In the genomic region with DNA sequence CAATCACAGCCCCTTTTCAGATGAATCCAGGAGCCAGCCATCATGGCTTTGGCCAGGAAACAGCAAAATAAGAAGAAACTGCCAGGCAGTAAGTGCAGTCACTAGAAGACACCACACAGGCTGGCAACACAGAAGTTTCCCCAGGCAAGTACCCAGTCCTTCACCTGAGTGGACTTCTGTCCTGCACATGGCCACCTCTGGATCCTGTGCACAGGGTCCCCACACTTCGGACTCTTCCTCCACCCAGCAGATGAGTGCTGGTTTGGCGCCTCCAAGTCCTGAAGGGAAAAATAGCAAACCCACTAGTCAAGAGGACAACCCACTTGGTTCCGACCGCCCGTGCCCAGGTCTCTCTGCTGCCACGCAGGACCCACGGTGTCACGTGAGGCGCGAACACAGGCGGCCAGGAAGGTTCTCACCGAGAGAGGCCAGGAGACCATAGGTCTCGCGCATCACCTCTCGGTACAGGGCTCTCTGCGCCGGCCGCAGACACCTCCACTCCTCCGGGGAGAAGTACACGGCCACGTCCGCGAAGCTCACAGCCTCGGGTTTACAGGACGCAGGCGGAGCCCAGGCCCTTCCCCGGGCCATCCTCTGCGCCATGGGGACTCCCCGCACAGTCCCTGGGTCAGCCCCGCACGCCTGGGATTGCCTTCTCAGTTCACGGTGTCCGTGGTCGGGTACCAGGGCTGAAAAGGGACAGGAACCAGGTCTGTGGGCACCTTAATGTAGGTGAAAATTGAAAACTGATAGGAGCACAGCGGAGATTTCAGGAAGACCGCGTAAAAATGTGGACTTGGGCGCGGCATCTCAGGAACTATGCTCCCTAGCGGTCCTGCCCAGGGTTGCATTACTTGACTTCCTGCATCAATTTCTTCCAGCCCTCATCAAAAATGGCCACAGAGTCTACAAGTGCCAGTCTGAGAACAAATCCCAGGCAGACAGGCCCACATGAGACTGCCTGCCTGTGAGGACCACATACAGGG, we compare ENCODE assay signal across 8 mouse cellular contexts. TPM values are rescaled to one million over a fixed set of nuclear protein-coding genes. Genes with fewer than 3 reads are reported as not detected.
DNase-seq lines count a peak whose midpoint lies in the region; ATAC-seq lines count a peak whose summit lies in the region.
"Not testable (repeated sequence)": the region's sequence is repeated elsewhere in the genome, so short reads cannot be mapped to it uniquely, and the experiment has no call there.

A gene (minus strand): TSS at position 821 of the 986 bp plus-strand sequence.

- ATAC-seq in hindbrain, embryonic 11.5 days (ENCODE audit: low FRiP score) = peak; percentile 90

- peak within 1 kb of the TSS; percentile 80 for H3K9ac ChIP-seq in hindbrain, embryonic 11.5 days (ENCODE audit: low read depth, low read length)

- not testable (repeated sequence) for H3K36me3 ChIP-seq in hindbrain, embryonic 11.5 days (ENCODE audit: control insufficient read depth, insufficient read depth, low read length)

- DNase-seq in MN1 (ENCODE audit: low spot score) = peak; percentile 89
- DNase-seq in cerebellum, adult 9-11 months = peak; percentile 91
- peak; percentile 67 to 92 for DNase-seq in frontal cortex, adult 2 months (ENCODE audit: extremely low spot score in 1 of 2, low spot score in 1 of 2)
- peak; percentile 88 for DNase-seq in hindbrain, embryonic 11.5 days (ENCODE audit: low spot score)
- peak; percentile 87 to 90 for DNase-seq in layer of hippocampus, postnatal 10 days (ENCODE audit: low spot score in 2 of 2)
- peak; percentile 95 for DNase-seq in lung, postnatal 10 days
- DNase-seq in ovary, postnatal 36 days (ENCODE audit: low spot score) = peak; percentile 78
- DNase-seq in thymus, postnatal 25 days = peak; percentile 89

- WGBS in hindbrain, embryonic 11.5 days = 7% methylated on average over 40 of the region's 40 CpGs

- not testable (repeated sequence) for H3K27me3 ChIP-seq in hindbrain, embryonic 11.5 days (ENCODE audit: control insufficient read depth, insufficient read depth, low read length)

- H3K4me2 ChIP-seq in hindbrain, embryonic 11.5 days (replicated peaks; ENCODE audit: low read depth, low read length) = peak within 1 kb of the TSS; percentile 86

- H3K4me3 ChIP-seq in hindbrain, embryonic 11.5 days (ENCODE audit: low read depth, low read length) = peak within 1 kb of the TSS; percentile 49

- not testable (repeated sequence) for H3K4me1 ChIP-seq in hindbrain, embryonic 11.5 days (replicated peaks; ENCODE audit: control insufficient read depth, insufficient read depth, low read length)

- 0 out of 2 replicates have a peak within 1 kb of the TSS, but pooled peaks have one; percentile 24 for H3K27ac ChIP-seq in hindbrain, embryonic 11.5 days (ENCODE audit: low read depth, low read length)

- H3K9me3 ChIP-seq in hindbrain, embryonic 11.5 days (ENCODE audit: control insufficient read depth, low read length) = not testable (repeated sequence)

RNA-seq across cellular contexts. Expression of the gene that starts here (rescaled TPM):
- 3.2 and 3.5 TPM in 2 replicates for polyA plus RNA-seq in frontal cortex, adult 2 months (2012; rRNA removed)
- polyA plus RNA-seq in hindbrain, embryonic 11.5 days (2014; fragmentation: Nextera tagmentation; extraction: Ambion mirVana) = 6.9 and 8.1 TPM in 2 replicates
- 1 to 10 TPM; 4.1 to 4.4 TPM for total RNA-seq in layer of hippocampus, postnatal 10 days (2021)

Comparison
In these comparisons a context has a peak if more than half of its experiments do, and no peak if none do; other contexts are left out.
1. Peak in every context shown above with its lines: DNase-seq, ATAC-seq, H3K4me3 ChIP-seq and H3K27ac ChIP-seq.